Mouse (Mus musculus): Measurements from ENCODE around the gene Slc6a8.

DNA sequence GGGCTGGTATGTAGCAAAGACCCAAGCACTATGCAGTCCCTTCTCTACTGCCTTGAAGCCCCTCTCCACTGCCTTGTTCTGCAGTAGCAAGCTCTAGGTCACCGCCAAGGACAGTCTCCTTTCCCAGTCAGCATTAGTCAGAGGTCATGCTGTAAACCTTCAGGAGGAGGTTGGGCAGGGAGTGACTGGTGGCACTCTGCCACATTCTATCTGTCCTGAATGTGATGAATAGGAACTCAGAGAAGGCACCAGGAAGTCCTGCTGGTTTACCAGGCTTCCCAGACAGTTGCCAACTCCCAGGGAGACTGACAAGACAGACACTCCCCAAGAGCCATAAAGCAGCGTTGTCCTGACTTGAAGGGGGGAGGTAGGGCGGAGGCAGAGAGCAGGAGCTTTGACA is 12.7 kb downstream of the Slc6a8 start:
- no peak for TF ChIP-seq CTCF (IDR thresholded peaks at IDR 0.05; ENCODE audit: low read depth)
- no peak for TF ChIP-seq EP300 (IDR thresholded peaks at IDR 0.05; ENCODE audit: low read depth)
